Mouse (Mus musculus): ENCODE data around the gene Hist1h2bg.
"Not testable (repeated sequence)": the region's sequence is repeated elsewhere in the genome, so short reads cannot be mapped to it uniquely, and the experiment has no call there.

Gene Hist1h2bg

DNA sequence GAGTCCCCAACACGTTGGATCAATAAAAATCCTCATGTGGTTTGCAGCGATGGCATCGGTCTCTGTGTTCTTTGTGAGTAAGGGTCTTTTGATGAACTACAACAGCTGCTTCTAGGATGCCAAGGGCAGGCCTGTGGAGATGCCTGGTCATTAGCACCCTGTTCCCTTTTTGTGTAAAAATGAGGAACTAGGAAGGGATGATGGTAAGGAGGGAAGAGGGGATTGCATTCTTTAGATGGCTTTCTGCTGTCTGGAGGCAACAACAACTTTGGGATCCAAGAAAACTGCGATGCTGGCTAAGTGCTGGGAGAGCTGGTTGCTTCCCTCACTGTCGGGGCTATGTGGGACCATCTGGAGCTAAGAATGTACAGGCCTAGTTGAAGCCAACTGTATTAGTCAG, 32.9 kb upstream of the Hist1h2bg start:
- DNase-seq (ENCODE audit: low read depth, low spot score), result peak; percentile 40

GRCm38 (mm10) chr13:23539821-23540220, 31.4 kb upstream of the Hist1h2bg start:
- DNase-seq (ENCODE audit: low read depth, low spot score), result not testable (repeated sequence)

DNA sequence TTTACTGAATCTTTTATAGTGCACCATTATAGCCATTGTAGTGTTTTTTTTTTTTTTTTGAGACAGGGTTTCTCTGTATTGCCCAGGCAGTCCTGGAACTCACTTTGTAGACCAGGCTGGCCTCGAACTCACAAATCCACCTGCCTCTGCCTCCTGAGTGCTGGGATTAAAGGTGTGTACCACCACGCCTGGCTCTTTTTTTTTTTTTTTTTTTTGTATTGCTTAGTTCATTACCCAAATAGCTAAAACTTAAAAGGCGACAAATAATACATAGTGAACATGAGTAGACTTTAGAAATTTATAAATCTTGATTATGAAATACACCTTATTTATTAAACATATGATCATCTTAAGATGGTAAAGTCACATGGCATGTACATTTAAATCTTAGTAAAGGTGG, 29.7 kb upstream of the Hist1h2bg start:
- DNase-seq (ENCODE audit: low read depth, low spot score), result peak; percentile 14

DNA sequence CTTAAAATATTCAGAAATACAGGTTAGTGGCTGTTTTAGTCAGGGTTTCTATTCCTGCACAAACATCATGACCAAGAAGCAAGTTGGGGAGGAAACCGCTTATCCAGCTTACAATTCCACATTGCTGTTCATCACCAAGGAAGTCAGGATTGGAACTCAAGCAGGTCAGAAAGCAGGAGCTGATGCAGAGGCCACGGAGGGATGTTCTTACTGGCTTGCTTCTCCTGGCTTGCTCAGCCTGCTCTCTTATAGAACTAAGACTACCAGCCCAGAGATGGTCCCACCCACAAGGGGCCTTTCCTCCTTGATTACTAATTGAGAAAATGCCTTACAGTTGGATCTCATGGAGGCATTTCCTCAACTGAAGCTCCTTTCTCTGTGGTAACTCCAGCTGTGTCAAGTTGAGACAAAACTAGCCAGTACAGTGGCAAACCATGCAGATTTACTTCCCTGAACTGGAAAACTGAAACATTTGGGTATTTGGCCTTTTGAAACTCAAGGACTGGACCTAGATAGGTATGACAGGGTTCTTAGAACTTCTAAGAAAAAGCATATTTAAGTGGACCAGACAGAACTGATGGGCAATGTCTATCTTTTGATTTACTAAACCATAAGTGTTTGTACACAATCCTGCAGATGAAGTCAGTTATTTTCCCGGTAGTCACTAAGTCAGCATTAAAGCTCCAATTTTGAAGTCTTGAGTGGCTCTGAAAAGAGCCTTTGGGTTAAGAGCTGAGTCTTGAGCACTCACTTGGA, 28.8 kb upstream of the Hist1h2bg start:
- DNase-seq (ENCODE audit: low read depth, low spot score), result peak; percentile 63

- DNase-seq (ENCODE audit: low read depth, low spot score), result peak; percentile 95
These were observed 28.1 kb upstream of the Hist1h2bg start, which contains the start of gene Hist1h2bh for GRCm38 (mm10) chr13:23542999-23543607. Gene Hist1h2bh (minus strand): TSS chr13:23543392.

GRCm38 (mm10) chr13:23543965-23544786, 27.0 kb upstream of the Hist1h2bg start, which contains the start of gene Hist1h3f:
Gene Hist1h3f (plus strand): TSS chr13:23544052.
- DNase-seq (ENCODE audit: low read depth, low spot score), result peak; percentile 95

DNA sequence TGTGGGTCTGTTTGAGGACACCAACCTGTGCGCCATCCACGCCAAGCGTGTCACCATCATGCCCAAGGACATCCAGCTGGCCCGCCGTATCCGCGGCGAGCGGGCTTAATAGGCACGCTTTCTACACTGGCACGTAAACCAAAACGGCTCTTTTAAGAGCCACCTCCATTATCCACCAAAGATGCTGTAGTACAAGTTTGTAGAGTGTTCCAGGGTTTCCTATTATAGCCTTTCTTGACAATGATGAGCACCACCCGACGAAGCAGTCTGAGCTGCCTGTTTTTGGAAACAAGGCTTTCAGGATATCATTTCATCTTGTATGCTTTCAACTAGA, 26.4 kb upstream of the Hist1h2bg start:
- peak; percentile 51 for DNase-seq (ENCODE audit: low read depth, low spot score)

- peak; percentile 10 for DNase-seq (ENCODE audit: low read depth, low spot score)
These were observed 24.5 kb upstream of the Hist1h2bg start for GRCm38 (mm10) chr13:23546694-23547093.

- no peak for DNase-seq (ENCODE audit: low read depth, low spot score)
These were observed 20.4 kb upstream of the Hist1h2bg start for GRCm38 (mm10) chr13:23550761-23551145.

DNA sequence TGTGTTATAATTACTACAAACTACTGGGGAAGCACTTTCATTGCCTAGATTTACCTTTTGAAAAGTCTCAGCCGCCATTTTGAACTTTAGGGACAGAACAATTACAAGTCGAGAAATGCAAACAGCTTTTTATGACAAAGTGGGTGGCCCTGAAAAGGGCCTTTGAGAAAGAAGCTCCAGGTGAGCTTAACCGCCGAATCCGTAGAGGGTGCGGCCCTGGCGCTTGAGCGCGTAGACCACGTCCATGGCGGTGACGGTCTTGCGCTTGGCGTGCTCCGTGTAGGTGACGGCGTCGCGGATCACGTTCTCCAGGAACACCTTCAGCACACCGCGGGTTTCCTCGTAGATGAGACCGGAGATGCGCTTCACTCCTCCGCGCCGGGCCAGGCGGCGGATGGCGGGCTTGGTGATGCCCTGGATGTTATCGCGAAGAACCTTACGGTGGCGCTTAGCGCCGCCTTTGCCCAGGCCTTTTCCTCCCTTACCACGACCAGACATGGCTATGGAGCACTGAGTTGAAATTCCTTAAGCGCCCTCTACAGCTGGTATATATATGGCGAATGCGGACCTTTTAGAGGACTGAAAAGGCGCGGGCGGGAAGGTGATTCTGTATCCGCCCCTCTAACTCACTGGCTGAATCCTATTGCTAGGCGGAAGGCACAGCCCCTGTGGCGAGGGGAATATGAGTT, 19.9 kb upstream of the Hist1h2bg start, which contains the start of gene Hist1h4f:
Hist1h4f (minus strand) TSS at position 503 of the 689 bp plus-strand sequence.
- peak; percentile 95 for DNase-seq (ENCODE audit: low read depth, low spot score)

DNA sequence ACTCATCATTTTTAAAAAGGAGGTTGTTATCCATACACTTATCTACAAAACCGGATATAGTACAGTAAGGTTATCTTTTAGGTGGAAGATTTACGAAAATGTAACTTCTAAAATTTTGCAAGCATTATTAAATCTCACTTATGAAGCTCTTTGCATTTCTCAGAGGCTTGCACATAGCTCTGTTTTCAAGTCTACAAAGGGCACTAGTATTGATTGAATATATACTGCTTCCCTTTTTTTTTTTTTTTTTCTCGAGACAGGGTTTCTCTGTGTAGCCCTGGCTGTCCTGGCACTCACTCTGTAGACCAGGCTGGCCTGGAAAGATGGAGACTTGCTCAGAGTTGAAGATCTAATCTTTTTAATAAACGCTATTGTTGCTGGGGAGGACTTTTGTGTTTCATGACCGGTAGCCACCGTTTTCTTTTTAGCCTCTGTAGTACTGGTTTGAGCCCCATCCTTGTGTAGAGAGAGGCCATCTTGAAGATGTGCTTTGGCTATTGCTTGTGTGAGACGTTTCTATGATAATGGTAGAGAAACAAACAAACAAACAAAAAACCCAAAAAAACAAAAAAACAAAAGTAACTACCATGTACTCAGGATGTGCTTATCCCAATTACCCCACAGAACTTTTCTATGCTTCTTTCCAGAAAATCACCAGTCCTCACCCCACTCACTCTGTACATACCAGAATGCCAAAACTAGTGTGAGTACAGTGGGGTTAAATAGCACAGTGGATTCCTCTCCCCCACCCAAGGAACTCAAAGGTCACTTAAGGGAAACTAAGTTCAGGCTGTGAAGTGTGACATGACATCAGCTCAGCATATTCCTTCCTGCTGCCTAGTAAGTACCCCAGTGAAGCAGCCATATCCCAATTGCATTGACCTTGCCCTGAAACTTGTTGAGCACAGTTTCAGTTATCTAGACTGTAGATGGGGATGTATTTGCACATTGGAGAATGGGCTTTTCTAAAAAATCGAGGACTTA, 19.0 kb upstream of the Hist1h2bg start:
- DNase-seq (ENCODE audit: low read depth, low spot score), result peak; percentile 54

DNA sequence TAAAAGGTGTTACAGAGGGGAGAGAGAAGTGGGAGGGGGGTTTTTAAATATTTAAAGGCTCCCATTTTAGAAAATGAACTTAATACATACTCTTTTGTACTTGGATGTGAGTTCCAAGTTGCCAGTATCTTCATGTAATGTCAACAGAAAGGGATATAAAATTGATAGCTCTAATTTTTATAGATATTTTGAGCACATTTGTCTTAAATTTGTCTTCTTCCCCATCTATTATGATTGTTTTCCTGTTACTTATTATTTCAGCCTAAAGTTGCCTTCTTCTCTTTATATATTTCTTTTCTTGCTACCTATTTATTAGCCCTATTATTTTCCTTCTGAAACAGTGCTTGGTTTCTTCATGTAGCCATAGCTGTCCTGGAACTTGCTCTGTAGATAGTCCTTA, 18.2 kb upstream of the Hist1h2bg start, which contains the start of gene Hist1h1d:
Hist1h1d (plus strand) TSS at position 301 of the 400 bp plus-strand sequence.
- no peak for DNase-seq (ENCODE audit: low read depth, low spot score)

- no peak for DNase-seq (ENCODE audit: low read depth, low spot score)
These were observed 16.8 kb upstream of the Hist1h2bg start for GRCm38 (mm10) chr13:23554393-23554792.

DNA sequence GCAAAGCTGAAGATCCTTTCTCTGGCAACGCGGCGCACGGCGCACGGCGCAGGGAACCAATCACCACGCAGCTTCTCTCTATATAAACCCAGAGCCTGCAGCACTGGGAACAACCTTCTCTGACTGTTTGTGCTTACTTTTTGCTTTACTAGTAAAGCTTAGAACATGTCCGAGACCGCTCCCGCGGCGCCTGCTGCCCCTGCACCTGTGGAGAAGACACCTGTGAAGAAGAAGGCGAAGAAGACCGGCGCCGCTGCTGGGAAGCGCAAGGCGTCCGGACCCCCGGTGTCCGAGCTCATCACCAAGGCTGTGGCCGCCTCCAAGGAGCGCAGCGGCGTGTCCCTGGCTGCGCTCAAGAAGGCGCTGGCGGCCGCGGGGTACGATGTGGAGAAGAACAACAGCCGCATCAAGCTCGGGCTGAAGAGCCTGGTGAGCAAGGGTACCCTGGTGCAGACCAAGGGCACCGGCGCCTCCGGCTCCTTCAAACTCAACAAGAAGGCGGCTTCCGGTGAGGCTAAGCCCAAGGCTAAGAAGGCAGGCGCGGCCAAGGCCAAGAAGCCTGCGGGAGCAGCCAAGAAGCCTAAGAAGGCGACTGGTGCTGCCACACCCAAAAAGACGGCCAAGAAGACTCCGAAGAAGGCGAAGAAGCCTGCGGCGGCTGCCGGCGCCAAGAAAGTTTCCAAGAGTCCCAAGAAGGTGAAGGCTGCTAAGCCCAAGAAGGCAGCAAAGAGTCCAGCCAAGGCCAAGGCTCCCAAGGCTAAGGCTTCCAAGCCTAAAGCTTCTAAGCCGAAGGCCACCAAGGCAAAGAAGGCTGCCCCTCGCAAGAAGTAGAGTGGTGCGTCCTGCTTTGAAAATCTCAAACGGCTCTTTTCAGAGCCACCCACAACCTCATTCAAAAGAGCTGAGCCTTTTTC, 16.0 kb upstream of the Hist1h2bg start:
- peak; percentile 95 for DNase-seq (ENCODE audit: low read depth, low spot score)

- DNase-seq (ENCODE audit: low read depth, low spot score), result peak; percentile 90
These were observed 15.3 kb upstream of the Hist1h2bg start for GRCm38 (mm10) chr13:23555839-23556416.

- peak; percentile 8 for DNase-seq (ENCODE audit: low read depth, low spot score)
These were observed 14.3 kb upstream of the Hist1h2bg start for GRCm38 (mm10) chr13:23556906-23557305.

- not testable (repeated sequence) for DNase-seq (ENCODE audit: low read depth, low spot score)
These were observed 10.5 kb upstream of the Hist1h2bg start for GRCm38 (mm10) chr13:23560699-23561098.

DNA sequence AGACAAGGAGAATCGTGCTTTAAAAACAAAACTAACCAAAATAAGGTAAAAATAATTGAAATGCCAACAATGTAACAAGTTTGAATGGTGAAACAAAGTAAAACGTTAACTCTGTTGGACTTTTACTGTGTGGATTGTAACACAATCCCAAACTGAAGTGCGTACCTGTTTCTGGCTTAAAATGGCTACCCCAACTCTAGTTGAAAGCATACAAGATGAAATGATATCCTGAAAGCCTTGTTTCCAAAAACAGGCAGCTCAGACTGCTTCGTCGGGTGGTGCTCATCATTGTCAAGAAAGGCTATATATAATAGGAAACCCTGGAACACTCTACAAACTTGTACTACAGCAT, 9.7 kb upstream of the Hist1h2bg start:
- DNase-seq (ENCODE audit: low read depth, low spot score), result not testable (repeated sequence)

Data from A20 (cell line).